Mouse (Mus musculus) Muller cell, postnatal 12 days (primary cell): ENCODE data around the gene Krtap4-2.
"Not testable (repeated sequence)": the region's sequence is repeated elsewhere in the genome, so short reads cannot be mapped to it uniquely, and the experiment has no call there.

Experiments
- DNase-seq: peaks from one replicate; pipeline ENCODE4 v3.0.0-alpha.2; 2015; ENCODE audit errors: inconsistent ontology term

The Krtap4-2 gene

GRCm38 (mm10) chr11:99634653-99635134, at the start of gene Krtap4-2:
Gene Krtap4-2, minus strand, starts transcription at chr11:99635084.
- DNase-seq: no peak

- no peak for DNase-seq
Measured at GRCm38 (mm10) chr11:99683481-99683880, 48.6 kb upstream of the Krtap4-2 start.

- DNase-seq: no peak
Measured at GRCm38 (mm10) chr11:99665860-99666259, 31.0 kb upstream of the Krtap4-2 start, which contains the start of gene Krtap4-6. Gene Krtap4-6, minus strand, starts transcription at chr11:99665960.

GRCm38 (mm10) chr11:99662802-99663201, 27.9 kb upstream of the Krtap4-2 start:
- DNase-seq: no peak

GRCm38 (mm10) chr11:99659256-99659655, 24.4 kb upstream of the Krtap4-2 start:
- DNase-seq: peak; percentile 78

GRCm38 (mm10) chr11:99658467-99659010, 23.7 kb upstream of the Krtap4-2 start, which contains the start of gene Gm11563:
Gene Gm11563, minus strand, starts transcription at chr11:99658960.
- DNase-seq: not testable (repeated sequence)

GRCm38 (mm10) chr11:99657051-99657450, 22.2 kb upstream of the Krtap4-2 start:
- no peak for DNase-seq

- no peak for DNase-seq
Measured at GRCm38 (mm10) chr11:99650136-99650535, 15.3 kb upstream of the Krtap4-2 start, which contains the start of gene Gm11555. Gene Gm11555, minus strand, starts transcription at chr11:99650236.

- DNase-seq: no peak
Measured at GRCm38 (mm10) chr11:99646444-99646843, 11.6 kb upstream of the Krtap4-2 start.

GRCm38 (mm10) chr11:99644351-99644750, 9.5 kb upstream of the Krtap4-2 start:
- DNase-seq: no peak

GRCm38 (mm10) chr11:99643635-99644139, 8.8 kb upstream of the Krtap4-2 start, which contains the start of gene Krtap4-7:
Gene Krtap4-7, minus strand, starts transcription at chr11:99644089.
- not testable (repeated sequence) for DNase-seq

- DNase-seq: no peak
Measured at GRCm38 (mm10) chr11:99640926-99641325, 6.0 kb upstream of the Krtap4-2 start.

- no peak for DNase-seq
Measured at GRCm38 (mm10) chr11:99637086-99637485, 2.2 kb upstream of the Krtap4-2 start.

- no peak for DNase-seq
Measured at GRCm38 (mm10) chr11:99633293-99633692, 1.6 kb downstream of the Krtap4-2 start.

GRCm38 (mm10) chr11:99630890-99631289, 4.0 kb downstream of the Krtap4-2 start:
- DNase-seq: no peak

- no peak for DNase-seq
Measured at GRCm38 (mm10) chr11:99628138-99628537, 6.7 kb downstream of the Krtap4-2 start, which contains the start of gene Krtap4-1. Gene Krtap4-1, minus strand, starts transcription at chr11:99628238.

- DNase-seq: no peak
Measured at GRCm38 (mm10) chr11:99620335-99620734, 14.5 kb downstream of the Krtap4-2 start, which contains the start of gene Gm11562. Gene Gm11562, minus strand, starts transcription at chr11:99620435.

- DNase-seq: peak; percentile 57
Measured at GRCm38 (mm10) chr11:99614796-99615363, 20.0 kb downstream of the Krtap4-2 start, which contains the start of gene Krtap2-4. Gene Krtap2-4, minus strand, starts transcription at chr11:99614846.

GRCm38 (mm10) chr11:99610089-99610488, 24.8 kb downstream of the Krtap4-2 start, which contains the start of gene Gm11937:
Gene Gm11937, minus strand, starts transcription at chr11:99610189.
- not testable (repeated sequence) for DNase-seq

- no peak for DNase-seq
Measured at GRCm38 (mm10) chr11:99609126-99609525, 25.8 kb downstream of the Krtap4-2 start.

GRCm38 (mm10) chr11:99603208-99603607, 31.7 kb downstream of the Krtap4-2 start, which contains the start of gene Gm11938:
Gene Gm11938, minus strand, starts transcription at chr11:99603308.
- DNase-seq: not testable (repeated sequence)

GRCm38 (mm10) chr11:99597742-99598141, 37.1 kb downstream of the Krtap4-2 start, which contains the start of gene Krtap9-3:
Gene Krtap9-3, minus strand, starts transcription at chr11:99598105.
- DNase-seq: not testable (repeated sequence)
